Mouse (Mus musculus) G1E (cell line): ENCODE measurements around the gene Defa30. TPM values are rescaled to one million over a fixed set of nuclear protein-coding genes. Genes with fewer than 3 reads are reported as not detected.
"Not testable (repeated sequence)": the region's sequence is repeated elsewhere in the genome, so short reads cannot be mapped to it uniquely, and the experiment has no call there.

Experiments used
- ATAC-seq: 2 replicates; pipeline ENCODE4 v1.8.0; 2016; ENCODE audit warnings: mild to moderate bottlenecking; ENCODE audit not compliant: insufficient number of reproducible peaks, poor library complexity, low FRiP score, severe bottlenecking; ENCODE audit errors: extremely low read depth
- DNase-seq: peaks from one replicate; pipeline ENCODE4 v3.0.0; 2012; ENCODE audit warnings: low spot score
- H3K27me3 ChIP-seq: 2 replicates; pipeline ENCODE4 v1.6.1; 2012; ENCODE audit warnings: mild to moderate bottlenecking, low read length, inconsistent platforms; ENCODE audit not compliant: insufficient read depth
- H3K36me3 ChIP-seq: replicated peaks from 2 replicates; pipeline ENCODE3; 2012; ENCODE audit warnings: mild to moderate bottlenecking, inconsistent platforms
- H3K4me1 ChIP-seq: 2 replicates; pipeline ENCODE4 v1.6.1; 2012; ENCODE audit warnings: low read depth, low read length, inconsistent platforms, mixed read lengths; ENCODE audit not compliant: insufficient read depth
- H3K4me3 ChIP-seq: 2 replicates; pipeline ENCODE4 v1.5.1; 2012; ENCODE audit warnings: low read depth, mild to moderate bottlenecking, inconsistent platforms, low read length, moderate library complexity, mixed read lengths
- H3K9me3 ChIP-seq: replicated peaks from 2 replicates; pipeline ENCODE4 v1.6.1; 2012; ENCODE audit warnings: inconsistent platforms
- CTCF ChIP-seq: IDR thresholded peaks from 2 replicates; pipeline ENCODE4 v1.5.1; 2012; ENCODE audit warnings: low read depth, low read length, inconsistent platforms, mixed read lengths
- GATA1 ChIP-seq: IDR thresholded peaks from 2 replicates; pipeline ENCODE4 v1.6.1; 2012; ENCODE audit warnings: borderline replicate concordance, low read length, inconsistent platforms, mixed read lengths
- GATA2 ChIP-seq: IDR thresholded peaks from 2 replicates; pipeline ENCODE4 v1.6.1; 2012; ENCODE audit warnings: low read depth, low read length, inconsistent platforms, borderline replicate concordance
- POLR2AphosphoS5 ChIP-seq: IDR thresholded peaks from 2 replicates; pipeline ENCODE4 v1.6.1; 2012; ENCODE audit warnings: low read depth, low read length, inconsistent platforms; ENCODE audit not compliant: insufficient replicate concordance
- TAL1 ChIP-seq: conservative IDR thresholded peaks from 2 replicates; pipeline ENCODE4 v1.6.1; 2012; ENCODE audit warnings: low read depth, low read length, inconsistent platforms, mixed read lengths
- polyA plus RNA-seq: library from polyadenylated mRNA; stranded (reverse); fragments of >175 nt; gene quantifications from 2 replicates; pipeline ENCODE4 v1.2.3, GENCODE M21; 2012
- total RNA-seq, 2 experiments: library from RNA; stranded (forward) in 1 of 2; stranded (reverse) in 1 of 2; fragments of 200-1000 nt in 1 of 2; fragments of >200 nt in 1 of 2; fragmentation: Nextera tagmentation in 1 of 2; gene quantifications; 2 replicates each; pipeline ENCODE4 v1.2.3; 2014 to 2017

Defa30 gene
- not detected in 2 replicates for total RNA-seq (2014; fragmentation: Nextera tagmentation)
- not detected in 2 replicates for total RNA-seq (2017)
- polyA plus RNA-seq, result not detected in 2 replicates

DNA sequence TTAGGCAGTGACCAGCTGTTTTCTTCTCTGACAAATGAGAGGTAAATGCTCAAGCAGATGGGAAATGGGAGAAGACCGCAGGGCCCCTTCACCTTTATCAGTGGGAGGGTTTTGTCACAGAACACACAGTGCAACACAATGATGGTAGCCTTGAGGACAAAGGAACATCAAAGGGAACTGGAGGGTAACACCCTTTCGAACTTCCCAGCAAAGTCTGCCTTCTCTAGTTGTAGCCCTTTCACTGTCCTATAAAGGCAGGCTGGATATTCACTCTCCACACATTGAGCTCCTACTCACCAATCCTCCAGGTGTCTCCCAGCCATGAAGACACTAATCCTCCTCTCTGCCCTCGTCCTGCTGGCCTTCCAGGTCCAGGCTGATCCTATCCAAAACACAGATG lies at the start of gene Defa30:
Gene Defa30, plus strand, starts transcription at position 301 of the 400 bp plus-strand sequence.
- ATAC-seq, H3K36me3 ChIP-seq, H3K4me1 ChIP-seq, H3K9me3 ChIP-seq, DNase-seq, H3K27me3 ChIP-seq, H3K4me3 ChIP-seq: not testable (repeated sequence)

GRCm38 (mm10) chr8:21093106-21093505 lies 41.3 kb upstream of the Defa30 start:
- no peak for ATAC-seq
- Histone ChIP-seq H3K36me3 (no peaks in the 10 kb centered on the region), H3K4me3 (no peak overlapping the region), H3K4me1 (no peaks in the 10 kb centered on the region), H3K9me3 (no peaks in the 10 kb centered on the region), H3K27me3 (no peaks in the 10 kb centered on the region)
- peak; percentile 1 for DNase-seq
- TF ChIP-seq CTCF (peak; percentile 60), TAL1 (no peak), POLR2AphosphoS5 (no peak), GATA2 (no peak), GATA1 (no peak)

DNA sequence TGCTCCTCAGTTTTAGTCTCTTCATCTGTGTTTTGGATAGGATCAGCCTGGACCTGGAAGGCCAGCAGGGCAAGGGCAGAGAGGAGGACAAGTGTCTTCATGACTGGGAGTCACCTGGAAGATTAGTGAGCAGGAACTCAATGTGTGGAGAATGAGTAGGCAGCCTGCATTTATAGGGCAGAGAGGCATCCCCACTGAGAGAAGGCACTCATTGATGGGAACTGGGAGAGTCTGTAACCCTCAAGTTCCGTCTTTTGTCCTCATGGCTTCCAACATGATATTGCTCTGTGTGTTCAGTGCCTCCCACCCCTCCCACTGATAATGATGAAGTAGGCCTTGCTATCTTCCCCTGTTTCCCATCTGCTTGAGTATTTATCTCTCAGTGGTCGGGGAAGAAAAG lies 38.5 kb upstream of the Defa30 start, which contains the start of gene Gm14851:
Gene Gm14851, minus strand, starts transcription at position 101 of the 400 bp plus-strand sequence.
- not testable (repeated sequence) for DNase-seq, H3K4me1 ChIP-seq, H3K27me3 ChIP-seq, H3K4me3 ChIP-seq, H3K9me3 ChIP-seq, ATAC-seq, H3K36me3 ChIP-seq

DNA sequence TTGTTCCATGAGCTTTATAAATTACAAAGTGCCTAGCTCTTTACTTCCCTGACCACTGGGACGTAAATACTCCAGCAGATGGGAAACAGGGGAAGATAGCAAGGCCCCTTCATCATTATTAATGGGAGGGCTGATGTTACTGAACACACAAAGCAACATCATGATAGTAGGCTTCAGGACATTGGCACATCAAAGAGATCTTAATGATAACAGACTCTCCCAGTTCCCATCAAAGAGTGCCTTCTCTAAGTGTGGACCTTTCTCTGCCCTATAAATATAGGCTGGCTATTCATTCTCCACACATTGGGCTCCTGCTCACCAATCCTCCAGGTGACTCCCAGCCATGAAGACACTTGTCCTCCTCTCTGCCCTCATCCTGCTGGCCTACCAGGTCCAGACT lies 27.5 kb downstream of the Defa30 start, which contains the start of gene Defa22:
Gene Defa22, plus strand, starts transcription at position 301 of the 400 bp plus-strand sequence.
- H3K4me3 ChIP-seq, DNase-seq, H3K27me3 ChIP-seq, ATAC-seq, H3K9me3 ChIP-seq, H3K4me1 ChIP-seq, H3K36me3 ChIP-seq: not testable (repeated sequence)

Other genes starting within 250 kb of the Defa30 start
- gene Defb33, start 242.0 kb upstream of the Defa30 start, total RNA-seq (2014; fragmentation: Nextera tagmentation), result not detected in 2 replicates
- gene Defb33, start 242.0 kb upstream of the Defa30 start, total RNA-seq (2017), result not detected in 2 replicates
- not detected in 2 replicates for gene Defb33, start 242.0 kb upstream of the Defa30 start, polyA plus RNA-seq
- not detected in 2 replicates for gene Gm15056, start 232.0 kb upstream of the Defa30 start, total RNA-seq (2014; fragmentation: Nextera tagmentation)
- not detected in 2 replicates for gene Gm15056, start 232.0 kb upstream of the Defa30 start, total RNA-seq (2017)
- not detected in 2 replicates for gene Gm15056, start 232.0 kb upstream of the Defa30 start, polyA plus RNA-seq
- gene Gm6040, start 212.6 kb upstream of the Defa30 start, total RNA-seq (2014; fragmentation: Nextera tagmentation), result not detected in 2 replicates
- gene Gm6040, start 212.6 kb upstream of the Defa30 start, total RNA-seq (2017), result not detected in 2 replicates
- gene Gm6040, start 212.6 kb upstream of the Defa30 start, polyA plus RNA-seq, result not detected in 2 replicates
- not detected in 2 replicates for gene AY761185, start 189.9 kb upstream of the Defa30 start, total RNA-seq (2014; fragmentation: Nextera tagmentation)
- not detected in 2 replicates for gene AY761185, start 189.9 kb upstream of the Defa30 start, total RNA-seq (2017)
- not detected in 2 replicates for gene AY761185, start 189.9 kb upstream of the Defa30 start, polyA plus RNA-seq
- not detected in 2 replicates for gene Defa21, start 109.1 kb upstream of the Defa30 start, total RNA-seq (2014; fragmentation: Nextera tagmentation)
- gene Defa21, start 109.1 kb upstream of the Defa30 start, total RNA-seq (2017), result not detected in 2 replicates
- not detected in 2 replicates for gene Defa21, start 109.1 kb upstream of the Defa30 start, polyA plus RNA-seq
- gene Defa23, start 79.6 kb upstream of the Defa30 start, total RNA-seq (2014; fragmentation: Nextera tagmentation), result not detected in 2 replicates
- not detected in 2 replicates for gene Defa23, start 79.6 kb upstream of the Defa30 start, total RNA-seq (2017)
- not detected in 2 replicates for gene Defa23, start 79.6 kb upstream of the Defa30 start, polyA plus RNA-seq
- gene Defa35, start 69.6 kb upstream of the Defa30 start, total RNA-seq (2014; fragmentation: Nextera tagmentation), result not detected in 2 replicates
- not detected in 2 replicates for gene Defa35, start 69.6 kb upstream of the Defa30 start, total RNA-seq (2017)
- not detected in 2 replicates for gene Defa35, start 69.6 kb upstream of the Defa30 start, polyA plus RNA-seq
- not detected in 2 replicates for gene Defa25, start 50.2 kb upstream of the Defa30 start, total RNA-seq (2014; fragmentation: Nextera tagmentation)
- gene Defa25, start 50.2 kb upstream of the Defa30 start, total RNA-seq (2017), result not detected in 2 replicates
- not detected in 2 replicates for gene Defa25, start 50.2 kb upstream of the Defa30 start, polyA plus RNA-seq
- gene Gm14851, start 38.6 kb upstream of the Defa30 start, total RNA-seq (2014; fragmentation: Nextera tagmentation), result not detected in 2 replicates
- not detected in 2 replicates for gene Gm14851, start 38.6 kb upstream of the Defa30 start, total RNA-seq (2017)
- gene Gm14851, start 38.6 kb upstream of the Defa30 start, polyA plus RNA-seq, result not detected in 2 replicates
- gene Defa22, start 27.6 kb downstream of the Defa30 start, total RNA-seq (2014; fragmentation: Nextera tagmentation), result not detected in 2 replicates
- gene Defa22, start 27.6 kb downstream of the Defa30 start, total RNA-seq (2017), result not detected in 2 replicates
- gene Defa22, start 27.6 kb downstream of the Defa30 start, polyA plus RNA-seq, result not detected in 2 replicates
- gene Defa31, start 57.0 kb downstream of the Defa30 start, total RNA-seq (2014; fragmentation: Nextera tagmentation), result not detected in 2 replicates
- not detected in 2 replicates for gene Defa31, start 57.0 kb downstream of the Defa30 start, total RNA-seq (2017)
- not detected in 2 replicates for gene Defa31, start 57.0 kb downstream of the Defa30 start, polyA plus RNA-seq
- not detected in 2 replicates for gene Gm15293, start 66.9 kb downstream of the Defa30 start, total RNA-seq (2014; fragmentation: Nextera tagmentation)
- gene Gm15293, start 66.9 kb downstream of the Defa30 start, total RNA-seq (2017), result not detected in 2 replicates
- gene Gm15293, start 66.9 kb downstream of the Defa30 start, polyA plus RNA-seq, result not detected in 2 replicates
- not detected in 2 replicates for gene Gm15292, start 115.1 kb downstream of the Defa30 start, total RNA-seq (2014; fragmentation: Nextera tagmentation)
- gene Gm15292, start 115.1 kb downstream of the Defa30 start, total RNA-seq (2017), result not detected in 2 replicates
- not detected in 2 replicates for gene Gm15292, start 115.1 kb downstream of the Defa30 start, polyA plus RNA-seq
- gene Defa27, start 180.9 kb downstream of the Defa30 start, total RNA-seq (2014; fragmentation: Nextera tagmentation), result not detected in 2 replicates
- gene Defa27, start 180.9 kb downstream of the Defa30 start, total RNA-seq (2017), result not detected in 2 replicates
- gene Defa27, start 180.9 kb downstream of the Defa30 start, polyA plus RNA-seq, result not detected in 2 replicates
- not detected in 2 replicates for gene Defa29, start 192.4 kb downstream of the Defa30 start, total RNA-seq (2014; fragmentation: Nextera tagmentation)
- gene Defa29, start 192.4 kb downstream of the Defa30 start, total RNA-seq (2017), result not detected in 2 replicates
- not detected in 2 replicates for gene Defa29, start 192.4 kb downstream of the Defa30 start, polyA plus RNA-seq
- not detected in 2 replicates for gene Defa2, start 243.9 kb downstream of the Defa30 start, total RNA-seq (2014; fragmentation: Nextera tagmentation)
- not detected in 2 replicates for gene Defa2, start 243.9 kb downstream of the Defa30 start, total RNA-seq (2017)
- gene Defa2, start 243.9 kb downstream of the Defa30 start, polyA plus RNA-seq, result not detected in 2 replicates